Mouse (Mus musculus): ENCODE results near the gene Jaml.

DNA sequence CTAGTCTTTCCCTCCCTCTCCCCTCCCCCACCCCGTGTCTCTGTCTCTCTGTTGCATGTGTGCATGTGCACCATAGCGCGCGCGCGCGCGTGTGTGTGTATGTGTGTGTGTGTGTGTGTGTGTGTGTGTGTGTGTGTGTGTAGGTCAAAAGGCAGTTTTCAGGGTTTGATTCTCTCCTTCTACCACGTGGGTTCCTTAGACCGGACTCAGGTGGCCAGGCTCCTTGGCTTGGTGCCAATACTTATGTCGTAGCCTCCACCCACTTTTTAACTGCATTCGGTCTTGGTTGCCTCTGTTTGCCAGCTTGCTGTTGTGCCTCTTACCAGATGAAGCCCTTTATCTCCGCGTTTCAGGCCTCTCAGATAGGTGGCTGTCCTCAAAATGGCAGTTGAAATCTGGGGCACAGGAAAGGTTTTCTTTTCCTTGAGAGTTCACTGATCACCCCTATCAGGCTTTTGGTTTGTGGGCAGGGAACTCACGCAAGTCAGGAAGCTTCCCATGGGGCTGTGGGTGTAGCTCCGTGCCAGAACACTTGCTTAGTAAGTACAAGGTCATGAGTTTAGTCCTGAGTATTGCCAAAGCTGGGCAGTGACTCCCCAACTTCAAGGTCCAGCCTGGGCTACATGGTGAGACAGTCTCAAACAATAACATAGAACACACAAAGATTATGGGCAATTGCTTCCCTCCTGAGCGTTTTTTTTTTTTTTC lies 37.7 kb upstream of the Jaml start:
- TF ChIP-seq POLR2A (IDR thresholded peaks at IDR 0.05; ENCODE audit: borderline replicate concordance, insufficient read depth, low read length) (no peak), CTCF (IDR thresholded peaks at IDR 0.05; ENCODE audit: borderline replicate concordance, insufficient read depth, low read depth, low read length) (no peak)

Data from cerebellum, adult 2 months (tissue).